Mouse (Mus musculus): Measurements from ENCODE around the gene Oasl2.
A peak's percentile ranks its signal among the peaks of the same experiment; 100 is the strongest.
"Not testable (repeated sequence)": the region's sequence is repeated elsewhere in the genome, so short reads cannot be mapped to it uniquely, and the experiment has no call there.

The Oasl2 gene

GRCm38 (mm10) chr5:114896688-114897373 is at the start of gene Oasl2:
Oasl2 (plus strand) TSS chr5:114896936.
- DNase-seq (ENCODE audit: low read depth): no peak

DNA sequence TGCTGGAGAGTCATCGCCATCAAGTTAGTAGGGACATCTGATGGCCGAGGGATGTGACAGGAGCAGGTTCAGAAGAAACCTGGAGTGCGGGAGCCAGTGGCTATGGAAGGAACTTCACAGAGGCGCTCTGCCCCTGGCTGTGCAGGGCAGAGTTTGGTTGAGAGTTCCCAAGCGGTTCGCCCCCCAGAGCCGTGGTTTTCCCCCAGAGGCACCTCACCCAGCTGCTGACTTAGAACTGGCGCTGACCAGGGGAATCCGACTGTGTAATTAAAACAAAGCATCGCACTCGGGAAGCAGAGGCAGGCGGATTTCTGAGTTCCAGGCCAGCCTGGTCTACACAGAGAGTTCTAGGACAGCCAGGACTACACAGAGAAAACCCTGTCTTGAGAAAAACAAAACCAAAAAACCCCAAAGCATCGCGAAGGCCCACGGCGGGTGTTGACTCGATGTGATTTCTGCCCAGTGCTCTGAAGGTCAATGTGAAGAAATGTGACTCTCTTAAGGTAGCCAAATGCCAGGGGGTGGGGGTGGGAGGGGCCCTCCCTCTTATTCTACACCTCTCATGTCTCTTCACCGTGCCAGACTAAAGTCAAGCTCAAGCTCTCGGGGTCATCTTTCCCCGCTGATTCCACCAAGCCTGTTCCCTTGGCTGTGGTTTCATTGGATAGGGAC is 45.0 kb upstream of the Oasl2 start:
- no peak for DNase-seq (ENCODE audit: low read depth)

- DNase-seq (ENCODE audit: low read depth): not testable (repeated sequence)
Observed at GRCm38 (mm10) chr5:114853364-114853763, 43.4 kb upstream of the Oasl2 start, which contains the start of gene 4930519G04Rik. 4930519G04Rik (plus strand) TSS chr5:114853664.

DNA sequence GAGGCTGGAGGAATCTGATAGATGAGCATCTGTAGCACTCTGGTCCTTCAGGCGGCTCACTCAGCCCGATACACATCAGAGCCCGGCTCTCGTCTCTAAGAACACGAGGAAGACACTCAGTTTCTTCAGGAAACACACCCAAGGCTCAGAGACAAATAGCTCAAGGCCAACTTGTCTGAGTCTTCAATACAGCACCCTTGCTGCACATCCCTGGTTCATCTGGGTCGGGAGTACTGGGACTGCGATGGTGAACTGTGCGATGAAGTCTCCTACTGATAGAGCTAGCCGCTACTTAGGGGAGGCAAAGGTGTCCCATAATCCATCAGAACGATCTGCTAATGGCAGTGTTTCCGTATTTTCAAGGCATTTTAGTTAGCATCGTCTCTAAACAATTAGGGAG is 38.2 kb upstream of the Oasl2 start, which contains the start of gene Gm9936:
Gene Gm9936, minus strand, starts transcription at position 101 of the 400 bp plus-strand sequence.
- no peak for DNase-seq (ENCODE audit: low read depth)

GRCm38 (mm10) chr5:114859253-114859652 is 37.5 kb upstream of the Oasl2 start:
- DNase-seq (ENCODE audit: low read depth): peak; percentile 90

DNA sequence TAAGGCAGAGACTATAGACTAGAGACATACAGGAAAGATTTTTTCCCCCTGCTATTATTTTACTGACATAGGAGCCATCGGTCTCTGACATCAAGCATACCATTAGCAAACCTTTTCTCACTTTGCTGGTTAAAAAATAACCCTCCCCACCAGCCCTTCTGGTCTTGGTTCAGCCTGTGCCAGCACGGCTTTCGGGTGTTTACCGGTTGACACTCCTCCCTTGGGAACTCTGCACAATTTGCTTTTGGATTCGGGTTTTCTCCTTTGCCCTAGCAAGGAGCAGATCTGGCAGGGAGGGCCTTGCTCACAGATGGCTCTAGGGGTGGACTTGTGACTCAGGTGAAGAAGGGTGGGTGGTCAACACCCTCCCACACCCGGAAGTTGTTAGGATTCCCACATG is 35.0 kb upstream of the Oasl2 start:
- no peak for DNase-seq (ENCODE audit: low read depth)

- DNase-seq (ENCODE audit: low read depth): no peak
Observed at GRCm38 (mm10) chr5:114864813-114865212, 31.9 kb upstream of the Oasl2 start.

DNA sequence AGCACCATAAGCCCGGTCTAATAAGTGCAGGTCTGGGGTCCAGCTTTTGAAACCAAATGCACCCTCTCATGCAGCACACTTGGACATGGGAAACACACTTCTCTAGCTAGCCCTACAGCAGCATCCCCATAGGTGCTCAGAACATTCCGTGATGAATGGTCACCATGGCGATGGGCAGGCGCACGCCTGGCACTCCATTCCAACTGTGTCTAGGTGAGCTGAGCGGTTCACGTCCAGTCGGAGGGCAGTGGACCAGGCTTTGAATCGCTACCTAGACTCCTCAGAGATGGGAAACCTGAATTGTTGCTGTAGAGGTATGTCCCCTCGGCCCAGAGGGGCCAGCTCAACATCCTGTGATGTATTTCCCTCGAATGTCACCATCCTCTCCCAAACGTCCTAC is 31.5 kb upstream of the Oasl2 start:
- no peak for DNase-seq (ENCODE audit: low read depth)

DNA sequence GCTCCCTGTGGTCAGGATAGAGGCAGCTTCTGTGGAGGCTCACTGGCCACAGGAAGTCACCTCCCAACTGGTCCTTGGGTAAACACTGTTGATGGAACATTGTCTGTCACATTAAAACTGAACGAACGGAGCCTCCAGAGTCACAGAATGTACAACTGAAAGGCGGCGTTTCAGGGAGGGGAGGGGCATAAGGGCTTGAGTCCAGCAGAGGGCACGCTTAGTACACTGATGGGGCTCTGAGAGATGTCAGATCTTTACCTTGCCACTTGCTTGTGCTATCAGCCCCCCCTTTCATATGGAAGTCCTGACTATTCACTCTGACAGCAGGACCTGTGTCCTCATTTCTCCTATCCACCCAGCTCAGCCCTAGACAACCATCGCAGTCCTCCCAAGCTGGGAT is 20.9 kb upstream of the Oasl2 start:
- no peak for DNase-seq (ENCODE audit: low read depth)

DNA sequence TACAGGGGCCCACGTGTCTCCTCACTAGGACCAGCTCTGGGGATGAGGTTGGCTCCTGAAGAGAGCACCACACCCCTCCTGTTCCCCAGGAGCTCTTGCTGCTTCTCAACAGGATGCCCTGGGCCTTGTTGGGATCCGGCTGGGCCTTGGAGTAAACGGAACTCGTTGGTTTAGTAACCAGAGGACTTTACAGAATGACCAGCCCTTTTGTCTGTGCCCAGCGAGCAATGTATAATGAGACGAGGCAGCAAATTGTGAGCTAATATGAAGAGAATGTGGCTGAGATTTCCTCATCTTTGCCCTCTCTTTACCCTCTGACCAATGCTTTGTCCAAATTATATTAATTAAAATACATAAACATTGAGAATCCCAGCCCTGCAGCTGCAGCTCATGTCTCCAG is 20.4 kb upstream of the Oasl2 start:
- DNase-seq (ENCODE audit: low read depth): no peak

- no peak for DNase-seq (ENCODE audit: low read depth)
Observed at GRCm38 (mm10) chr5:114877487-114877886, 19.2 kb upstream of the Oasl2 start.

DNA sequence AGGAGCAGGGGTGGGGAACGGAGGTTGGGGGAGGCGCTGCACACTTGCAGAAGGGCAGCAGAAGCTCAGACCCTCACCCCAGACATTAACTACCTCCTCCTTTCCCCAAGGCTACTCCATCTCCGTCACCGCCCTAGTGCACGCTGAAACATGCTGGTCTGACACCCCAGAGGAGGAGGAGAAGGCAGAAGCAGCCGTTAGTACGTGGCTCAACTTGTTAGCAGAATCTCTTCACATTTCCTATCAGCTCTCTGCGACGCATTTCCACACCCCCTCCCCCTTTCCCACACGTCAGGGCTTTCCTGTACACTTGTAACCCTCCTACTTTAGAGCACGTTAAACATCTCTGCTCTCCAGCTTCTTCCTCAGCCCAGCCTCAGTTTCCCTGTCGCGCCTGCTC is 17.3 kb upstream of the Oasl2 start:
- no peak for DNase-seq (ENCODE audit: low read depth)

DNA sequence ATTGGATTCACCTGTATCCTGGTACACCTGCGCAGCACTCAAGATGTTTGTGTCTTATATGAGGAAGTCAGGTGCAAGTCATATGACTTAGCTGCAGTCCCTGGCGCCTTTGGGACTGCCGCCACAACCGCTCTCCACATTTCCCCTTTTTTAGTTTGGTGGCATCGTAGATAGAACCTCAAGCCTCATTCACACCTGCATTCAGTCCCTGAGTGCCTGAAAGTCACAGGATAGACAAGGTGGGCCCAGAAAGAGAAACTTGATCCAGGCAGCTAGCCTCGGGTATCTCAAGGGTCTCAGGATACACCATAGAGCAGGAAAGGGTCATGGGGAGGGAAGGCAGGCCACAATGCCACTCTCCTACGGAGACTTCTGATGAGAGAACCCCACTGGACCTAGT is 14.4 kb upstream of the Oasl2 start:
- not testable (repeated sequence) for DNase-seq (ENCODE audit: low read depth)

DNA sequence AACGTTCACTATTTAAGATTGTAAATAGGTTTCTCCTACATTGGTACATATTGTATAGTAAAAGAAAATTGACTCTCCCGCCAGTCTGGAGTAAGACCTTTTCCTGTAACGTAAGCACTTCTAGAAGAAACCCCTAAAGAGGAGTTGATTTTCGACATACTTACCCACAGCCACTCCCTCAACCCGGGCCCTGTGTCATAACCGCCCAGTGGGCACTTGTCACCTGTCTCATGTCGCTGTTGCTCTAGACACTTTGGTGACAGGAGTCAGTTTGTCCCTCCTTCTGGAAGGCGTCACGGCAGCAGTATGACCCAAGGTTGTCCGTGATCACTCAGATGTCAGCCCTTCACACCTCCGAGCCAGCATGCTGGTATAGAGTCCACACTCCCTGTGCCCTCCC is 13.7 kb upstream of the Oasl2 start:
- no peak for DNase-seq (ENCODE audit: low read depth)

DNA sequence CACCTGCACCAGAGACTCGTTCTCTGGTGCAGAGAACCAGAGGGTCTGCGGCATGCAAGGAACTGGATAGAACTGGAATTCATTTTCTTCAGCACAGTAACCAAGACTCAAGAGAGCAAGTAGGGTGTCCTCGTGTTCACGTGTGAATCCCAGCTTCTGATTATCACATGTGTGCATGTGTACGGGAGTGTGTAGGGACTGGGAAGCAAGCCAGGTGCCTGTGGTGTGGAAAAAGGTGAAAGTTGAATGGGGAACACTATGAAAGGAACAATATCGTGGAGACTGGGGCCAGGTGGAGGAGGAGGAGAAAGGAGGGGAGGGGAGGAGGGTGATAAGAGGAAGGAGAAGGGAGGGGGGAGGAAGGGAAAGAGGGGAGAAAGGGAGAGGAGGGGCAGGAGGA is 9.9 kb upstream of the Oasl2 start:
- no peak for DNase-seq (ENCODE audit: low read depth)

DNA sequence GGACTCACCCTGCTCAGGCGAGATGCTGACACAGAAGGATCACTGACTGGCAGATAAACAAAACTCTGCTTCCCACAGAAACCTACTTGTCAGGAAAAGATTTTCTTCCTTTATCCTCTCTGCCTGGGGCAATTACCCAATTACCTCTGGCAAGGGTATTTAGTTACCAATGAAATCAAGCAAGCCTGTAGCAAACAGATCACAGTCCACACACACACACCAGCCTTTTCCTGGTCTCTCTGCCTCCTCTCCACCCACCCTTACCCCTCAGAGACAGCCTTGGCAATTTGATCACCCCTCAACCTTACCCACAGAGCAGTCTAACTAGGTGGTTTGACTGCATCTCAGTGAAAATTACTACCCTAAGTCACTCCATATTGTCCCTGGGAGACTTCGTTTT is 7.7 kb upstream of the Oasl2 start:
- DNase-seq (ENCODE audit: low read depth): no peak

- no peak for DNase-seq (ENCODE audit: low read depth)
Observed at GRCm38 (mm10) chr5:114895542-114895941, 1.2 kb upstream of the Oasl2 start.

- peak; percentile 36 for DNase-seq (ENCODE audit: low read depth)
Observed at GRCm38 (mm10) chr5:114897374-114897793, 648 bp downstream of the Oasl2 start.

GRCm38 (mm10) chr5:114898857-114899256 is 2.1 kb downstream of the Oasl2 start:
- DNase-seq (ENCODE audit: low read depth): no peak

DNA sequence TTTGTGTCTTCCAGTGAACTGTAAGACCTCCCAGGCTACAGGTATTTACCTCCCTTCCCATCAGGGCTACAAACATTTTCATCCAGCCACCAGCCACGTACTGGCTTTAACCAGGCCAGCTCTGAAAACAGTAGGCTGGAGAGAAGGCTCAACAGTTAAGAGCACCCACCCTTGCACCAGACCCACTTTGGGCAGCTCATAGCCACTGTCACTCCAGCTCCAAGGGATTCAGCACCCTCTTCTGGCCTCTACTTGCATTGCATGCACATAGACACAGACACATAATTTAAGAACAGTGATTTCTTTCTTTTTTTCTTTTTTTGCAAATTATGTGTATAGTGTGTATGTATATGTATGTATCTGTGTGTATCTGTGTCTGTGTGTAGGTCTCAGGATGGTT is 5.7 kb downstream of the Oasl2 start:
- peak; percentile 59 for DNase-seq (ENCODE audit: low read depth)

GRCm38 (mm10) chr5:114908598-114909305 is 12.0 kb downstream of the Oasl2 start:
- DNase-seq (ENCODE audit: low read depth): no peak

GRCm38 (mm10) chr5:114913686-114914085 is 16.9 kb downstream of the Oasl2 start:
- DNase-seq (ENCODE audit: low read depth): no peak

DNA sequence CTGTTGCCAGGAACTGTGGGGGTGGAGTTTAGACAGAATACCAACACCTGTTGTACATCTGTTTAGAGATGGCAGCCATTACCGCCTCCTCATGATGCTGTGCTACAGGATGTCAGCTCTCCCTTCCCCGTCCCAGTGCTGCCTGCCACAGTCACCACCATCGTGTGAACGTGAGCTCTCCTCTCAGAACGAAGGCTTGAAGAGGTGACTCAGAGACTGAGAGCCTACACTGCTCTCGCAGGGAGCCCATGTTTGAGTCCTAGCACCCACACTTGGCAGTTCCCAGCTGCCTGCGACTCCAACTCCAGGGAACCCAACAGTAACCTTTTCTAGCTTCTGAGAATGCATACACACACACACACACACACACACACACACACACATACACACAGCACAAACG is 18.1 kb downstream of the Oasl2 start:
- DNase-seq (ENCODE audit: low read depth): no peak

Data from NIH3T3 (cell line).